Mouse (Mus musculus): ENCODE measurements at regions not wholly inside any gene's neighbourhood (a gene's known extent, or its start where the extent isn't known, plus 50 kb on each side); places are given as distances from the start of the nearest gene placed in this dataset.

GRCm38 (mm10) chr13:119184322-119184877, 244.0 kb upstream of the Paip1 start:
- H3K36me3 ChIP-seq (ENCODE audit: control insufficient read depth, insufficient read depth, low read length) = no peaks in the 10 kb centered on the region
- no peaks in the 10 kb centered on the region for H3K4me1 ChIP-seq (replicated peaks; ENCODE audit: control insufficient read depth, insufficient read depth, low read length)
- no peaks in the 10 kb centered on the region for H3K27me3 ChIP-seq (ENCODE audit: control insufficient read depth, insufficient read depth, low read length)
- DNase-seq = no peak
- 97% methylated on average over 6 of the region's 6 CpGs for WGBS
- no peak overlapping the region for H3K4me3 ChIP-seq (ENCODE audit: control insufficient read depth, insufficient read depth, low read length)
- H3K27ac ChIP-seq (ENCODE audit: control insufficient read depth, insufficient read depth, low read length) = no peak overlapping the region
- TF ChIP-seq CTCF (IDR thresholded peaks at IDR 0.05; ENCODE audit: borderline replicate concordance, control insufficient read depth, extremely low read depth, insufficient read depth, low read length, poor library complexity) (no peak), POLR2A (IDR thresholded peaks at IDR 0.05; ENCODE audit: control insufficient read depth, extremely low read depth, insufficient read depth, low read length, poor library complexity) (no peak)

GRCm38 (mm10) chr13:119185567-119186143, 242.7 kb upstream of the Paip1 start:
- H3K36me3 ChIP-seq (ENCODE audit: control insufficient read depth, insufficient read depth, low read length) = no peaks in the 10 kb centered on the region
- no peaks in the 10 kb centered on the region for H3K27me3 ChIP-seq (ENCODE audit: control insufficient read depth, insufficient read depth, low read length)
- DNase-seq = no peak
- no peak overlapping the region for H3K4me3 ChIP-seq (ENCODE audit: control insufficient read depth, insufficient read depth, low read length)
- H3K27ac ChIP-seq (ENCODE audit: control insufficient read depth, insufficient read depth, low read length) = no peak overlapping the region
- no peaks in the 10 kb centered on the region for H3K4me1 ChIP-seq (replicated peaks; ENCODE audit: control insufficient read depth, insufficient read depth, low read length)
- WGBS = 98% methylated on average over 5 of the region's 5 CpGs
- TF ChIP-seq CTCF (IDR thresholded peaks at IDR 0.05; ENCODE audit: borderline replicate concordance, control insufficient read depth, extremely low read depth, insufficient read depth, low read length, poor library complexity) (no peak), POLR2A (IDR thresholded peaks at IDR 0.05; ENCODE audit: control insufficient read depth, extremely low read depth, insufficient read depth, low read length, poor library complexity) (no peak)

GRCm38 (mm10) chr13:119231556-119231955, 196.8 kb upstream of the Paip1 start:
- no peaks in the 10 kb centered on the region for H3K27me3 ChIP-seq (ENCODE audit: control insufficient read depth, insufficient read depth, low read length)
- no peaks in the 10 kb centered on the region for H3K4me1 ChIP-seq (replicated peaks; ENCODE audit: control insufficient read depth, insufficient read depth, low read length)
- H3K36me3 ChIP-seq (ENCODE audit: control insufficient read depth, insufficient read depth, low read length) = no peaks in the 10 kb centered on the region
- TF ChIP-seq POLR2A (IDR thresholded peaks at IDR 0.05; ENCODE audit: control insufficient read depth, extremely low read depth, insufficient read depth, low read length, poor library complexity) (no peak), CTCF (IDR thresholded peaks at IDR 0.05; ENCODE audit: borderline replicate concordance, control insufficient read depth, extremely low read depth, insufficient read depth, low read length, poor library complexity) (no peak)
- DNase-seq = no peak
- H3K4me3 ChIP-seq (ENCODE audit: control insufficient read depth, insufficient read depth, low read length) = no peak overlapping the region
- 94% methylated on average over 11 of the region's 11 CpGs for WGBS
- H3K27ac ChIP-seq (ENCODE audit: control insufficient read depth, insufficient read depth, low read length) = no peak overlapping the region

GRCm38 (mm10) chr13:119232100-119233029, 196.0 kb upstream of the Paip1 start:
- Histone ChIP-seq H3K4me1 (replicated peaks; ENCODE audit: control insufficient read depth, insufficient read depth, low read length) (no peaks in the 10 kb centered on the region), H3K27me3 (ENCODE audit: control insufficient read depth, insufficient read depth, low read length) (no peaks in the 10 kb centered on the region), H3K36me3 (ENCODE audit: control insufficient read depth, insufficient read depth, low read length) (no peaks in the 10 kb centered on the region), H3K27ac (ENCODE audit: control insufficient read depth, insufficient read depth, low read length) (no peak overlapping the region), H3K4me3 (ENCODE audit: control insufficient read depth, insufficient read depth, low read length) (no peak overlapping the region)
- DNase-seq = no peak
- WGBS = 67% methylated on average over 8 of the region's 8 CpGs
- TF ChIP-seq CTCF (IDR thresholded peaks at IDR 0.05; ENCODE audit: borderline replicate concordance, control insufficient read depth, extremely low read depth, insufficient read depth, low read length, poor library complexity) (no peak), POLR2A (IDR thresholded peaks at IDR 0.05; ENCODE audit: control insufficient read depth, extremely low read depth, insufficient read depth, low read length, poor library complexity) (no peak)

GRCm38 (mm10) chr13:119233030-119233385, 195.4 kb upstream of the Paip1 start:
- Histone ChIP-seq H3K4me1 (replicated peaks; ENCODE audit: control insufficient read depth, insufficient read depth, low read length) (no peaks in the 10 kb centered on the region), H3K36me3 (ENCODE audit: control insufficient read depth, insufficient read depth, low read length) (no peaks in the 10 kb centered on the region), H3K27me3 (ENCODE audit: control insufficient read depth, insufficient read depth, low read length) (no peaks in the 10 kb centered on the region), H3K4me3 (ENCODE audit: control insufficient read depth, insufficient read depth, low read length) (no peak overlapping the region), H3K27ac (ENCODE audit: control insufficient read depth, insufficient read depth, low read length) (no peak overlapping the region)
- WGBS = 95% methylated on average over 4 of the region's 4 CpGs
- no peak for TF ChIP-seq CTCF (IDR thresholded peaks at IDR 0.05; ENCODE audit: borderline replicate concordance, control insufficient read depth, extremely low read depth, insufficient read depth, low read length, poor library complexity)
- no peak for TF ChIP-seq POLR2A (IDR thresholded peaks at IDR 0.05; ENCODE audit: control insufficient read depth, extremely low read depth, insufficient read depth, low read length, poor library complexity)
- no peak for DNase-seq

GRCm38 (mm10) chr13:119233869-119234268, 194.5 kb upstream of the Paip1 start:
- TF ChIP-seq CTCF (IDR thresholded peaks at IDR 0.05; ENCODE audit: borderline replicate concordance, control insufficient read depth, extremely low read depth, insufficient read depth, low read length, poor library complexity) (no peak), POLR2A (IDR thresholded peaks at IDR 0.05; ENCODE audit: control insufficient read depth, extremely low read depth, insufficient read depth, low read length, poor library complexity) (no peak)
- Histone ChIP-seq H3K4me3 (ENCODE audit: control insufficient read depth, insufficient read depth, low read length) (no peak overlapping the region), H3K27ac (ENCODE audit: control insufficient read depth, insufficient read depth, low read length) (no peak overlapping the region), H3K27me3 (ENCODE audit: control insufficient read depth, insufficient read depth, low read length) (no peaks in the 10 kb centered on the region), H3K4me1 (replicated peaks; ENCODE audit: control insufficient read depth, insufficient read depth, low read length) (no peaks in the 10 kb centered on the region), H3K36me3 (ENCODE audit: control insufficient read depth, insufficient read depth, low read length) (no peaks in the 10 kb centered on the region)
- no peak for DNase-seq
- WGBS = 80% methylated on average over 3 of the region's 3 CpGs

All from thymus, adult 2 months (tissue).